Mouse (Mus musculus) central nervous system, embryonic 18 days (tissue): ENCODE results near the gene Nek11. TPM values are rescaled to one million over a fixed set of nuclear protein-coding genes. Genes with fewer than 3 reads are reported as not detected.

Source experiments
- polyA plus RNA-seq: library from polyadenylated mRNA; depleted of rRNA; stranded (reverse); fragments of >200 nt; gene quantifications from 2 replicates; pipeline ENCODE4 v1.2.3, GENCODE M21; 2012; rRNA removed

Gene Nek11
- polyA plus RNA-seq, result 1.3 and 1.7 TPM in 2 replicates

DNA sequence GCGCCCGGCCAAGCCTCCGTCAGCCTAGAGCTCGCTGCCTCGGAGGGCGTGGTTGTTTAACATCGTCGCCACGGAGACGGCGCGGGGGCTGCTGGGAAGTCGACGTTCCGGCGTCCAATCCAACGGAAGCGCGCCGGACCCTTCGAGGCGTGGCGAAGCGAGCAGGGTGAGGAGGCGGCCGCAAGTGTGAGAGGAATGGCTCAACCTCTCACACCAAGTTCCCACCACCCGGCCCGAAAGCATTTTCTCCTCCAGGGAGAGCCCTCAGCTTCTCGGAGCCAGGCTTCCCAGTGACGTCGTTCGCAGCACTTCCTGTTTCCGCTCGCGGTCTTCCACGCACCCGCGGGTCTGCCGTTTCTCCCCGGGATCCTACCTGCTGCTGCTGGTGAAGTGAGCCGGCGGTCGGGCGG, at the start of gene Nek11, which contains the start of gene Aste1:
Nek11 (minus strand) TSS at position 307 of the 410 bp plus-strand sequence.
Aste1 (plus strand) TSS at position 175 of the 410 bp plus-strand sequence.

DNA sequence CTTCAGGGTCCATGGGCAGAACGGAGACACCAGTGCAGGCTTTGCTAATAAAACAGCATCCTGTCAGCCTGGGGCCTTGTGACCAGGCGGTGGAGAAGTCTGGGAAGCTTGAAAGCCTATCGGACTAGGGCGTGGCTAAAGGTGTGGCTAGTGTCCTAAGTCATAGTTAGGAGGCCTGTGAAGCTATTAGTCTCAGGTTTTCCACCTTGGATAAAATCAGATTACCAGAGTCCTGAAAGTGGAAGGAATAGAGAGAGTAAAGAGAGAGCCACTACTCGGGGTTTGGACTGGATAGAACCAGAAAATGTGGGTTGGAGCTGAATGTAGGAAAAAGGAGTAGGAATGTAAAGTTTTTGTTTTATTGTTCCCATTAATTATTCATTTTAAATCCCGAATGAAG, 250.3 kb downstream of the Nek11 start, which contains the start of gene 1700080E11Rik:
1700080E11Rik (minus strand) TSS at position 101 of the 400 bp plus-strand sequence.

DNA sequence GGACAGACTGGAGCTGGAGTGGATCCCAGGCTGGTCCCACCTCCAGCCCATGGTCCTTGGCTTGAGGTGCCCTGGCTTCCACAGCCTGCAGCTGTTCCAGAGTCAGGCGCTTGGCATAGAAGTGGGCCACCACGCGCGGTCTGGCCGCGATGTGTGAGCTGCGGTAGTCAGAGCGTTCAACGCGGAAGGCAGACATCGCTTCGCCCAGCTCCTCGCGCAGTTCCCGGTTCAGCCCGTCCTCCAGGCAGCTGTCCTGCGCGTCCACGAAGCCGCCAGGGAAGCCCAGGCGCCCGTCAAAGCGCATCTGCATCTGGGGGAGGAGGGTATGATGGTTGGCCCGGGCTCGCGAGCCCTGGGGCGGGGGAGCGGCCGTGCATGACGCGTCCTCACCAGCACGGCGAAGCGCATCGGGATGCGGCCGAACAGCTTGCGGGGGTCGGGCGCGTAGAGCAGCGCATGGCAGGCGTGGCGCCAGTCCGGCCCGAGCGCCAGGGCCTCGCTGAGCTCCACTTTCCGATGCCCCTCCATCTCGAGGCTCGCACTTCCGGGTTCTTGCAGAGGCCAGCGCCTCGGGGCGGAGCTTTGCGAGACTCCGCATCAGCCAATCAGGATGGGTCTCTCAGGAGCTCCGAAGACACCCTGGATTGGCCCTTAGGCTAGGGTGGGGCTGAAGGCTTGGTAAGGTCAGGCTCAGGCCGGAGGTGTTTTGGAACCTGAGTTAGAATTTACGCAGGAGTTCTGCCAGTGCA, 263.9 kb downstream of the Nek11 start, which contains the start of gene Nudt16:
Nudt16 (minus strand) TSS at position 572 of the 749 bp plus-strand sequence.

Other genes with a start within 250 kb of the Nek11 start
- 8.2 and 9.1 TPM in 2 replicates for gene Aste1, start 132 bp downstream of the Nek11 start, polyA plus RNA-seq
- 126 and 141 TPM in 2 replicates for gene Atp2c1, start 131.8 kb upstream of the Nek11 start, polyA plus RNA-seq
- 16.8 and 19.3 TPM in 2 replicates for gene Pik3r4, start 247.5 kb upstream of the Nek11 start, polyA plus RNA-seq